Mouse (Mus musculus): ENCODE measurements around the gene Slc37a1. TPM values are rescaled to one million over a fixed set of nuclear protein-coding genes. Genes with fewer than 3 reads are reported as not detected.

The Slc37a1 gene
- polyA plus RNA-seq, 1 experiment, result 0.14 TPM

GRCm38 (mm10) chr17:31295215-31295891, 8.8 kb downstream of the Slc37a1 start:
- Histone ChIP-seq H3K79me2 (ENCODE audit: control insufficient read depth, insufficient read depth) (no peaks in the 10 kb centered on the region), H3ac (ENCODE audit: control insufficient read depth, insufficient read length, low read depth) (no peak overlapping the region), H3K4me3 (ENCODE audit: insufficient read depth, poor library complexity, severe bottlenecking) (no peak overlapping the region), H3K27me3 (ENCODE audit: control insufficient read depth, insufficient read depth, insufficient read length) (peaks cover 19% of the 10 kb centered on the region), H3K79me3 (ENCODE audit: low read depth) (no peaks in the 10 kb centered on the region), H3K36me3 (ENCODE audit: control insufficient read depth, insufficient read depth) (no peaks in the 10 kb centered on the region)
- TF ChIP-seq FOSL1 (IDR thresholded peaks at IDR 0.05; ENCODE audit: insufficient read depth, low read length, poor library complexity, severe bottlenecking), result no peak
- no peak for TF ChIP-seq MYOG (IDR thresholded peaks at IDR 0.05; ENCODE audit: control insufficient read depth, extremely low read depth, insufficient read length)
- TF ChIP-seq MYOD1 (IDR thresholded peaks at IDR 0.05; ENCODE audit: control insufficient read depth, insufficient read length, low read depth), result no peak
- no peak for TF ChIP-seq MAX (IDR thresholded peaks at IDR 0.05)
- no peak for TF ChIP-seq CEBPB (IDR thresholded peaks at IDR 0.05; ENCODE audit: low read depth)
- TF ChIP-seq USF1 (IDR thresholded peaks at IDR 0.05; ENCODE audit: low read depth), result no peak
- TF ChIP-seq CTCF (IDR thresholded peaks at IDR 0.05; ENCODE audit: control insufficient read depth, insufficient read depth, insufficient read length), result no peak

- Histone ChIP-seq H3K27me3 (ENCODE audit: control insufficient read depth, insufficient read depth, insufficient read length) (peaks cover 19% of the 10 kb centered on the region), H3ac (ENCODE audit: control insufficient read depth, insufficient read length, low read depth) (no peak overlapping the region), H3K4me3 (ENCODE audit: insufficient read depth, poor library complexity, severe bottlenecking) (no peak overlapping the region), H3K79me3 (ENCODE audit: low read depth) (no peaks in the 10 kb centered on the region), H3K36me3 (ENCODE audit: control insufficient read depth, insufficient read depth) (no peaks in the 10 kb centered on the region), H3K79me2 (ENCODE audit: control insufficient read depth, insufficient read depth) (no peaks in the 10 kb centered on the region)
- TF ChIP-seq FOSL1 (IDR thresholded peaks at IDR 0.05; ENCODE audit: insufficient read depth, low read length, poor library complexity, severe bottlenecking) (no peak), CTCF (IDR thresholded peaks at IDR 0.05; ENCODE audit: control insufficient read depth, insufficient read depth, insufficient read length) (no peak), MAX (IDR thresholded peaks at IDR 0.05) (no peak), CEBPB (IDR thresholded peaks at IDR 0.05; ENCODE audit: low read depth) (no peak), MYOD1 (IDR thresholded peaks at IDR 0.05; ENCODE audit: control insufficient read depth, insufficient read length, low read depth) (no peak), USF1 (IDR thresholded peaks at IDR 0.05; ENCODE audit: low read depth) (no peak), MYOG (IDR thresholded peaks at IDR 0.05; ENCODE audit: control insufficient read depth, extremely low read depth, insufficient read length) (no peak)
Observed at GRCm38 (mm10) chr17:31295892-31296781, 9.5 kb downstream of the Slc37a1 start.

GRCm38 (mm10) chr17:31297521-31297939, 10.9 kb downstream of the Slc37a1 start:
- Histone ChIP-seq H3K36me3 (ENCODE audit: control insufficient read depth, insufficient read depth) (no peaks in the 10 kb centered on the region), H3K79me3 (ENCODE audit: low read depth) (no peaks in the 10 kb centered on the region), H3K79me2 (ENCODE audit: control insufficient read depth, insufficient read depth) (no peaks in the 10 kb centered on the region), H3ac (ENCODE audit: control insufficient read depth, insufficient read length, low read depth) (no peak overlapping the region), H3K27me3 (ENCODE audit: control insufficient read depth, insufficient read depth, insufficient read length) (peaks cover 19% of the 10 kb centered on the region), H3K4me3 (ENCODE audit: insufficient read depth, poor library complexity, severe bottlenecking) (no peak overlapping the region)
- no peak for TF ChIP-seq CTCF (IDR thresholded peaks at IDR 0.05; ENCODE audit: control insufficient read depth, insufficient read depth, insufficient read length)
- TF ChIP-seq MYOD1 (IDR thresholded peaks at IDR 0.05; ENCODE audit: control insufficient read depth, insufficient read length, low read depth), result no peak
- no peak for TF ChIP-seq MAX (IDR thresholded peaks at IDR 0.05)
- TF ChIP-seq MYOG (IDR thresholded peaks at IDR 0.05; ENCODE audit: control insufficient read depth, extremely low read depth, insufficient read length), result no peak
- no peak for TF ChIP-seq FOSL1 (IDR thresholded peaks at IDR 0.05; ENCODE audit: insufficient read depth, low read length, poor library complexity, severe bottlenecking)
- TF ChIP-seq USF1 (IDR thresholded peaks at IDR 0.05; ENCODE audit: low read depth), result no peak
- TF ChIP-seq CEBPB (IDR thresholded peaks at IDR 0.05; ENCODE audit: low read depth), result no peak

- no peaks in the 10 kb centered on the region for H3K79me2 ChIP-seq (ENCODE audit: control insufficient read depth, insufficient read depth)
- H3K36me3 ChIP-seq (ENCODE audit: control insufficient read depth, insufficient read depth), result no peaks in the 10 kb centered on the region
- no peaks in the 10 kb centered on the region for H3K79me3 ChIP-seq (ENCODE audit: low read depth)
- peaks cover 25% of the 10 kb centered on the region for H3K27me3 ChIP-seq (ENCODE audit: control insufficient read depth, insufficient read depth, insufficient read length)
- no peak overlapping the region for H3ac ChIP-seq (ENCODE audit: control insufficient read depth, insufficient read length, low read depth)
- TF ChIP-seq MAX (IDR thresholded peaks at IDR 0.05), result no peak
- TF ChIP-seq MYOD1 (IDR thresholded peaks at IDR 0.05; ENCODE audit: control insufficient read depth, insufficient read length, low read depth), result no peak
- no peak for TF ChIP-seq CEBPB (IDR thresholded peaks at IDR 0.05; ENCODE audit: low read depth)
- no peak for TF ChIP-seq FOSL1 (IDR thresholded peaks at IDR 0.05; ENCODE audit: insufficient read depth, low read length, poor library complexity, severe bottlenecking)
- no peak for TF ChIP-seq MYOG (IDR thresholded peaks at IDR 0.05; ENCODE audit: control insufficient read depth, extremely low read depth, insufficient read length)
- no peak for TF ChIP-seq USF1 (IDR thresholded peaks at IDR 0.05; ENCODE audit: low read depth)
- no peak for TF ChIP-seq CTCF (IDR thresholded peaks at IDR 0.05; ENCODE audit: control insufficient read depth, insufficient read depth, insufficient read length)
- no peak overlapping the region for H3K4me3 ChIP-seq (ENCODE audit: insufficient read depth, poor library complexity, severe bottlenecking)
Observed at GRCm38 (mm10) chr17:31298419-31299209, 12.0 kb downstream of the Slc37a1 start.

GRCm38 (mm10) chr17:31299981-31300380, 13.4 kb downstream of the Slc37a1 start:
- Histone ChIP-seq H3K4me3 (ENCODE audit: insufficient read depth, poor library complexity, severe bottlenecking) (no peak overlapping the region), H3K79me2 (ENCODE audit: control insufficient read depth, insufficient read depth) (no peaks in the 10 kb centered on the region), H3K79me3 (ENCODE audit: low read depth) (no peaks in the 10 kb centered on the region), H3K36me3 (ENCODE audit: control insufficient read depth, insufficient read depth) (no peaks in the 10 kb centered on the region), H3ac (ENCODE audit: control insufficient read depth, insufficient read length, low read depth) (no peak overlapping the region), H3K27me3 (ENCODE audit: control insufficient read depth, insufficient read depth, insufficient read length) (peaks cover 25% of the 10 kb centered on the region)
- TF ChIP-seq USF1 (IDR thresholded peaks at IDR 0.05; ENCODE audit: low read depth) (no peak), CEBPB (IDR thresholded peaks at IDR 0.05; ENCODE audit: low read depth) (no peak), CTCF (IDR thresholded peaks at IDR 0.05; ENCODE audit: control insufficient read depth, insufficient read depth, insufficient read length) (no peak), MYOD1 (IDR thresholded peaks at IDR 0.05; ENCODE audit: control insufficient read depth, insufficient read length, low read depth) (no peak), MAX (IDR thresholded peaks at IDR 0.05) (no peak), MYOG (IDR thresholded peaks at IDR 0.05; ENCODE audit: control insufficient read depth, extremely low read depth, insufficient read length) (no peak), FOSL1 (IDR thresholded peaks at IDR 0.05; ENCODE audit: insufficient read depth, low read length, poor library complexity, severe bottlenecking) (no peak)
